Mouse (Mus musculus): ENCODE results near the gene Ica1l. TPM values are rescaled to one million over a fixed set of nuclear protein-coding genes. Genes with fewer than 3 reads are reported as not detected.

Gene Ica1l
- polyA plus RNA-seq, 1 experiment from 2014 or later, result 1.4 TPM

DNA sequence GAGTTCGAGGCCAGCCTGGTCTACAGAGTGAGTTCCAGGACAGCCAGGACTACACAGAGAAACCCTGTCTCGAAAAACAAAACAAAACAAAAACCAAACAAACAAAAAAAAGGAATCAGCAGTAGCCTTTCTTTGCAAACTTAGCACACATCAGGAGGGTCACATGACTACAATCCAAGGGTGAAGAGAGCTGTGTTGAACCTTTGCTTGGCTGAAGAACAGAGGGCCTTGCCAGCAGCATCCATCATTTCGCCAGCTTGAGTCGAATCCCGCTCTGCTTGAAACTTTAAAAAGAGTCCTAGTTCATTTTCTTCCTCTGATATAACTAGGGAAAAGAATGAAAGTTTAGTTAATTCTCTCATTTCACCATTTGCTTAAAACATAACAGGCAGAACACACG, 27.5 kb downstream of the Ica1l start:
- H3K4me3 ChIP-seq (replicated peaks; ENCODE audit: low read depth, low read length), result no peak overlapping the region
- H3K36me3 ChIP-seq (ENCODE audit: insufficient read depth, low read length), result no peaks in the 10 kb centered on the region
- H3K4me1 ChIP-seq (replicated peaks; ENCODE audit: insufficient read depth, low read length), result no peaks in the 10 kb centered on the region
- 84% methylated on average over 6 of the region's 6 CpGs for WGBS
- no peak overlapping the region for H3K4me2 ChIP-seq (ENCODE audit: low read length)
- H3K27me3 ChIP-seq (ENCODE audit: insufficient read depth, low read length), result no peaks in the 10 kb centered on the region
- H3K9me3 ChIP-seq (replicated peaks; ENCODE audit: low read length), result no peaks in the 10 kb centered on the region
- no peak for ATAC-seq (replicated peaks; ENCODE audit: low FRiP score, low read depth)
- H3K9ac ChIP-seq (ENCODE audit: low read depth, low read length), result no peak overlapping the region
- H3K27ac ChIP-seq, result no peak overlapping the region
- no peak for TF ChIP-seq CTCF (IDR thresholded peaks at IDR 0.05; ENCODE audit: low read depth)
- DNase-seq (ENCODE audit: low spot score), result no peak

- Histone ChIP-seq H3K4me3 (replicated peaks; ENCODE audit: low read depth, low read length) (no peak overlapping the region), H3K27me3 (ENCODE audit: insufficient read depth, low read length) (no peaks in the 10 kb centered on the region), H3K9ac (ENCODE audit: low read depth, low read length) (no peak overlapping the region), H3K27ac (no peak overlapping the region), H3K4me1 (replicated peaks; ENCODE audit: insufficient read depth, low read length) (no peaks in the 10 kb centered on the region), H3K9me3 (replicated peaks; ENCODE audit: low read length) (no peaks in the 10 kb centered on the region), H3K36me3 (ENCODE audit: insufficient read depth, low read length) (no peaks in the 10 kb centered on the region), H3K4me2 (ENCODE audit: low read length) (no peak overlapping the region)
- ATAC-seq (replicated peaks; ENCODE audit: low FRiP score, low read depth), result no peak
- no peak for DNase-seq (ENCODE audit: low spot score)
- 76% methylated on average over 10 of the region's 10 CpGs for WGBS
- no peak for TF ChIP-seq CTCF (IDR thresholded peaks at IDR 0.05; ENCODE audit: low read depth)
Measured at GRCm38 (mm10) chr1:60013779-60014178, 29.2 kb downstream of the Ica1l start.

DNA sequence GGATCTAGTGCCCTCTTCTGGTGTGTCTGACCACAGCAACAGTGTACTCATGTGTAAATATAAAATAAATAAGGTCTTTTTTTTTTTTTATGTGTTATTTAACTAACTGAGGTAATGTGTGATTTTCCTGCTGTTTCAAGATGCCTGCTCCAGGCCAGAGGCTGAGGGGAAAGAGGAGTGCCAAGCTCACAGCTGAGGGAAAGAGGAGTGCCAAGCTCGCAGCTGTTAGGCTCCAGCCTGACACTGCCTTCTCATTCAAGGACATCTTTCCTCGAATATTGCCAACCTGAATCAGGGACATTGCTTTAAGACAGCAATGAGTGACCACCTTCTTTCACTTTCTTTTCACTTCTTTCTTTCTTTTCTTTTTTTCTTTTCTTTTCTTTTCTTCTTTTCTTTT, 34.2 kb downstream of the Ica1l start:
- 81% methylated on average over 2 of the region's 2 CpGs for WGBS
- Histone ChIP-seq H3K4me2 (ENCODE audit: low read length) (no peak overlapping the region), H3K4me3 (replicated peaks; ENCODE audit: low read depth, low read length) (no peak overlapping the region), H3K27me3 (ENCODE audit: insufficient read depth, low read length) (no peaks in the 10 kb centered on the region), H3K4me1 (replicated peaks; ENCODE audit: insufficient read depth, low read length) (no peaks in the 10 kb centered on the region), H3K27ac (no peak overlapping the region), H3K9me3 (replicated peaks; ENCODE audit: low read length) (no peaks in the 10 kb centered on the region), H3K9ac (ENCODE audit: low read depth, low read length) (no peak overlapping the region), H3K36me3 (ENCODE audit: insufficient read depth, low read length) (no peaks in the 10 kb centered on the region)
- no peak for TF ChIP-seq CTCF (IDR thresholded peaks at IDR 0.05; ENCODE audit: low read depth)
- ATAC-seq (replicated peaks; ENCODE audit: low FRiP score, low read depth) (no peak), DNase-seq (ENCODE audit: low spot score) (no peak)

GRCm38 (mm10) chr1:60007337-60007736, 35.6 kb downstream of the Ica1l start:
- H3K4me2 ChIP-seq (ENCODE audit: low read length), result no peak overlapping the region
- no peak overlapping the region for H3K27ac ChIP-seq
- no peak overlapping the region for H3K4me3 ChIP-seq (replicated peaks; ENCODE audit: low read depth, low read length)
- DNase-seq (ENCODE audit: low spot score), result no peak
- H3K9ac ChIP-seq (ENCODE audit: low read depth, low read length), result no peak overlapping the region
- no peaks in the 10 kb centered on the region for H3K27me3 ChIP-seq (ENCODE audit: insufficient read depth, low read length)
- no peak for TF ChIP-seq CTCF (IDR thresholded peaks at IDR 0.05; ENCODE audit: low read depth)
- no peaks in the 10 kb centered on the region for H3K36me3 ChIP-seq (ENCODE audit: insufficient read depth, low read length)
- no peak for ATAC-seq (replicated peaks; ENCODE audit: low FRiP score, low read depth)
- H3K9me3 ChIP-seq (replicated peaks; ENCODE audit: low read length), result no peaks in the 10 kb centered on the region
- WGBS, result 89% methylated on average over 10 of the region's 10 CpGs
- no peaks in the 10 kb centered on the region for H3K4me1 ChIP-seq (replicated peaks; ENCODE audit: insufficient read depth, low read length)

DNA sequence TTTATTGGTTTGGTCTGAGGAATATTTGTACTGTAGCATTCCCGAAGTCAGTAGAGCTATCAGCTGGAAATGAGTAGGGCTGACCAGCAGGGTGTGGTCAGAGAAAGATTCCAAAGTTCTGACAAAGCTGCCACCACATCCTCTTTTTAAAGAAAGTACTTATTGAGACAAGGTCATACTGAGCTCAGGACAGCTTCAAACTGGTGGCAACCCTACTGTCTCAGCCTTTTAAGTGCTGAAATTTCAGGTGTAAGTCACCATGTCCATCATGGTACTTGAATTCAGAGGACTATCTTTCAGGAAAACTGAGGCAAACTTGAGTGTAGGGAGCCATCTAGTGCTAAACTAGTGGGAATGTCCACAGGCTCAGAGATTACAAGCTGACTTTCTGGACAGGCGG, 42.7 kb downstream of the Ica1l start:
- ATAC-seq (replicated peaks; ENCODE audit: low FRiP score, low read depth), result no peak

GRCm38 (mm10) chr1:59997352-59997751, 45.6 kb downstream of the Ica1l start:
- H3K9ac ChIP-seq (ENCODE audit: low read depth, low read length), result no peak overlapping the region
- 30% methylated on average over 5 of the region's 5 CpGs for WGBS
- no peak for TF ChIP-seq CTCF (IDR thresholded peaks at IDR 0.05; ENCODE audit: low read depth)

More for the DNA sequence above, 42.7 kb downstream of the Ica1l start:
- Histone ChIP-seq H3K4me1 (replicated peaks; ENCODE audit: insufficient read depth, low read length) (no peaks in the 10 kb centered on the region), H3K9ac (ENCODE audit: low read depth, low read length) (no peak overlapping the region), H3K27ac (no peak overlapping the region), H3K4me2 (ENCODE audit: low read length) (no peak overlapping the region), H3K4me3 (replicated peaks; ENCODE audit: low read depth, low read length) (no peak overlapping the region), H3K9me3 (replicated peaks; ENCODE audit: low read length) (no peaks in the 10 kb centered on the region), H3K27me3 (ENCODE audit: insufficient read depth, low read length) (no peaks in the 10 kb centered on the region), H3K36me3 (ENCODE audit: insufficient read depth, low read length) (no peaks in the 10 kb centered on the region)
- peak; percentile 71 for TF ChIP-seq CTCF (IDR thresholded peaks at IDR 0.05; ENCODE audit: low read depth)
- 45% methylated on average over 2 of the region's 2 CpGs for WGBS
- peak; percentile 65 for DNase-seq (ENCODE audit: low spot score)

DNA sequence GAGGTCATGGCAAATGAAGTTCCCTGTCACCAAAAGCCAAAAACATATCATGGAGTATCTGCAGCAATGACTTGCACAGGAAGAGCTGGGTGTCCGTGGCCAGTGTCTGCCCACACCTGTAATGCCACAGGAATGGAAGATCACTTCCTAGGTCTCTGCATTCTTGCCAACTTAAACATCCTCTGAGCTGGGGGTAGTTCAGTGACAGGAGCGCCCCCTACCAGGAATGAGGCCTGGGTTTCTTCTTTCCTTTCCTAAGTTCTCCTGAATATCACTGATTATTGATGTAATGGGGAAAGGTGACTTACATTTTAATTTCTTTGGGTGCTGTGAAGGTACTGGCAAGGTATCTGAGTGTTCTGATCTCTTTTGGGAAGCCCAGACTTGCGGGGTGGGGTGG, 47.3 kb downstream of the Ica1l start:
- DNase-seq (ENCODE audit: low spot score), result no peak
- H3K4me1 ChIP-seq (replicated peaks; ENCODE audit: insufficient read depth, low read length), result no peaks in the 10 kb centered on the region
- 0 out of 2 replicates have a peak, but pooled peaks cover 2% of the 10 kb centered on the region for H3K36me3 ChIP-seq (ENCODE audit: insufficient read depth, low read length)
- H3K9ac ChIP-seq (ENCODE audit: low read depth, low read length), result no peak overlapping the region
- H3K4me3 ChIP-seq (replicated peaks; ENCODE audit: low read depth, low read length), result no peak overlapping the region
- H3K4me2 ChIP-seq (ENCODE audit: low read length), result no peak overlapping the region
- TF ChIP-seq CTCF (IDR thresholded peaks at IDR 0.05; ENCODE audit: low read depth), result peak; percentile 37
- H3K27ac ChIP-seq, result no peak overlapping the region
- WGBS, result 47% methylated on average over 3 of the region's 3 CpGs
- H3K9me3 ChIP-seq (replicated peaks; ENCODE audit: low read length), result no peaks in the 10 kb centered on the region
- no peaks in the 10 kb centered on the region for H3K27me3 ChIP-seq (ENCODE audit: insufficient read depth, low read length)
- ATAC-seq (replicated peaks; ENCODE audit: low FRiP score, low read depth), result no peak

More at GRCm38 (mm10) chr1:59997352-59997751, 45.6 kb downstream of the Ica1l start:
- no peaks in the 10 kb centered on the region for H3K27me3 ChIP-seq (ENCODE audit: insufficient read depth, low read length)
- H3K4me2 ChIP-seq (ENCODE audit: low read length), result no peak overlapping the region
- ATAC-seq (replicated peaks; ENCODE audit: low FRiP score, low read depth) (no peak), DNase-seq (ENCODE audit: low spot score) (no peak)
- H3K4me3 ChIP-seq (replicated peaks; ENCODE audit: low read depth, low read length), result no peak overlapping the region
- H3K36me3 ChIP-seq (ENCODE audit: insufficient read depth, low read length), result no peaks in the 10 kb centered on the region
- H3K9me3 ChIP-seq (replicated peaks; ENCODE audit: low read length), result no peaks in the 10 kb centered on the region
- no peak overlapping the region for H3K27ac ChIP-seq
- H3K4me1 ChIP-seq (replicated peaks; ENCODE audit: insufficient read depth, low read length), result no peaks in the 10 kb centered on the region
